Mouse (Mus musculus): ENCODE data around the gene Slc26a10. TPM values are rescaled to one million over a fixed set of nuclear protein-coding genes. Genes with fewer than 3 reads are reported as not detected.

The Slc26a10 gene
- polyA plus RNA-seq, 1 experiment from 2014 or later = 0.51 TPM

DNA sequence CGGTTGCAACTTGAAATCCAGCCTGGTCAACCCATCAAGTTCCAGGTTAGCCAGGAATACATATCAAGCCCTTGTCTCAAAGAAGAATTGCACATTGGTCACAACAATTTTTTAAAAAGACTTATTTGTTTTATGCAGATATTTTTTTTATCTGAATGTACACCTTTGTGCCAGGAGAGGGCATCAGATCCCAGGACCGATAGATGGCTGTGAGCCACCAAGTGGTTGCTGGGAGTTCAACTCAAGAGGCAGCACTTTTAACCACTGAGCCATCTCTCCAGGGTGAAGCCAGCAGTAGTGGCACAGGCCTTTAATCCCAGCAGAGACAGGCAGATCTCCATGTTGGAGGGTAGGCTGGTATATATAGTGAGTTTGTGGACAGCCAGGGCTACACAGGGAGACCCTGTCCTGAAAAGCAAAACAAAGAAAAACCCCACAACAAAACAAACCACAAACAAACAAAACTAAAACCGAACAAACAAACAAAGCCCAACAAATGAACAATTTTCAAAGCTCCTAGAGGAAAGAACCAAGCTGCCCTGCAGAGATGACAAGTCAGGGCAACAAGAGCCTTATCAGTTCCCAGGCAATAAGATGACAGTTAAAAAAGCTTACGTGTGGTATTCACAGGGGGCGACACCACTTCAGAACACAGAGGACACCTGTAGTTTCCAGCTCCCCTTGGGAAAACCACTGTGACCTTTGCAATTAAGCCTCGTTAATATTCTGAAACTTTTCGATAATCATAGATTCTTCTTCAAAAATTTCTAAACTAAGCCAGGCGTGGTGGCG lies 55.0 kb downstream of the Slc26a10 start:
- DNase-seq (ENCODE audit: low spot score, missing footprints) (no peak), ATAC-seq (ENCODE audit: low FRiP score) (no peak)
- Histone ChIP-seq H3K36me3 (ENCODE audit: control insufficient read depth, insufficient read depth, low read length) (no peaks in the 10 kb centered on the region), H3K9ac (ENCODE audit: low read length) (no peak overlapping the region), H3K27me3 (ENCODE audit: control insufficient read depth, insufficient read depth, low read length) (no peaks in the 10 kb centered on the region), H3K9me3 (ENCODE audit: control insufficient read depth, low read length) (no peaks in the 10 kb centered on the region), H3K4me3 (ENCODE audit: low read depth, low read length) (no peak overlapping the region), H3K4me1 (ENCODE audit: control insufficient read depth, insufficient read depth, low read length) (peaks cover 5% of the 10 kb centered on the region; the same call in 1 of the 2 replicates), H3K4me2 (no peak overlapping the region), H3K27ac (ENCODE audit: low read depth, low read length) (no peak overlapping the region)
- 79% methylated on average over 9 of the region's 9 CpGs for WGBS

DNA sequence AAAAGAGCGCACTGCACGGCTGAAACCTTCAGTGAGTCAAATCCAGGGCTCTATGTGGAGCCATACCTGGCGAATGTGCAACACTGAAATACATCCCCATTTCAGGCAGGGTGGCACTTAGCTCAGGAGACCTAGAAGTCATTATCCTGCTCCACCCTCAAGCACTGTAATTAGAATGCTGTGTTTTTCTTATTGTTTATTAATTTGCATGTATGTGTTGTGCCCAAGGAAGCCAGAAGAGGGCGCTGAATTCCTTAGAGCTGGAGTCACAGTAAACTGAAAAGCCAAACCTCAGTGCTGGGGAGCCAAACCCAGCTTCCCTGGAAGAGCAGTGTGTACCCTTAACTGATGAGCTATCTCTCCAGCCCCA lies 57.0 kb downstream of the Slc26a10 start:
- 6% methylated on average over 4 of the region's 4 CpGs for WGBS
- ATAC-seq (ENCODE audit: low FRiP score) = no peak
- Histone ChIP-seq H3K4me2 (peak overlapping the region; percentile 47), H3K27me3 (ENCODE audit: control insufficient read depth, insufficient read depth, low read length) (no peaks in the 10 kb centered on the region), H3K9me3 (ENCODE audit: control insufficient read depth, low read length) (no peaks in the 10 kb centered on the region), H3K4me3 (ENCODE audit: low read depth, low read length) (peak overlapping the region; percentile 20), H3K9ac (ENCODE audit: low read length) (peak overlapping the region; percentile 41; the same call in 1 of the 2 replicates), H3K36me3 (ENCODE audit: control insufficient read depth, insufficient read depth, low read length) (no peaks in the 10 kb centered on the region; the same call in 1 of the 2 replicates), H3K4me1 (ENCODE audit: control insufficient read depth, insufficient read depth, low read length) (peaks cover 11% of the 10 kb centered on the region), H3K27ac (ENCODE audit: low read depth, low read length) (no peak overlapping the region)
- peak; percentile 89 for DNase-seq (ENCODE audit: low spot score, missing footprints)

DNA sequence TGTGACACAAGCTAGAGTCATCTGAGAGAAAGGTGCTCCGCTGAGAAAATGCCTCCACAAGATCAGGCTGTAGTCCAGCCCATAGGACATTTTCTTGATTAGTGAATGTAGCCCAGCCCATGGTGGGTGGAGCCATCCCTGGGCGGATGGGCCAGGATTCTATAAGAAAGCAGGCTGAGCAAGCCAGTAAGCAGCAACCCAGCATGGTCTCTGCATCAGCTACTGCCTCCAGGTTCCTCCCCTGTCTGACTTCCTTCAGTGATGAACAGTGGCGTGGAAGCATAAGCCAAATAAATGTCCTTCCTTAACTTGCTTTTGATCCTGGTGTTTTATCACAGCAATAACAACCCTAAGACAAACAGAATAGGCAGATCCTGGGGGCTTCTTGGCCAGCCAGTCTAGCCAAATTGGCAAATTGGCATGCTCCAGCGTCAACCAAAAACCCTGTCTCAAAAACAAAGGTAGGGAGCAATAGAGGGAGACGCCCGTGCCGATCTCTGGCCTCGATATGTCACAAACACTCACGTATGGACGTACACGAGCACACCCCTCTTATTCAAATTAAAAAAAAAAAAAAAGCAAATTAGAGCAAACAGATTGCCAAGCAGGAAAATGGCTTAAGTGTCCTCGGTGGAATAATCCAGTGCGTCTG lies 57.5 kb downstream of the Slc26a10 start:
- H3K27me3 ChIP-seq (ENCODE audit: control insufficient read depth, insufficient read depth, low read length) = no peaks in the 10 kb centered on the region
- H3K9me3 ChIP-seq (ENCODE audit: control insufficient read depth, low read length) = no peaks in the 10 kb centered on the region
- H3K27ac ChIP-seq (ENCODE audit: low read depth, low read length) = no peak overlapping the region
- 13% methylated on average over 13 of the region's 13 CpGs for WGBS
- DNase-seq (ENCODE audit: low spot score, missing footprints) (peak; percentile 90), ATAC-seq (ENCODE audit: low FRiP score) (peak; percentile 23; the same call in 1 of the 2 replicates)
- H3K9ac ChIP-seq (ENCODE audit: low read length) = peak overlapping the region; percentile 41; the same call in 1 of the 2 replicates
- H3K4me3 ChIP-seq (ENCODE audit: low read depth, low read length) = peak overlapping the region; percentile 20
- peaks cover 11% of the 10 kb centered on the region for H3K4me1 ChIP-seq (ENCODE audit: control insufficient read depth, insufficient read depth, low read length)
- H3K4me2 ChIP-seq = peak overlapping the region; percentile 47
- no peaks in the 10 kb centered on the region; the same call in 1 of the 2 replicates for H3K36me3 ChIP-seq (ENCODE audit: control insufficient read depth, insufficient read depth, low read length)

DNA sequence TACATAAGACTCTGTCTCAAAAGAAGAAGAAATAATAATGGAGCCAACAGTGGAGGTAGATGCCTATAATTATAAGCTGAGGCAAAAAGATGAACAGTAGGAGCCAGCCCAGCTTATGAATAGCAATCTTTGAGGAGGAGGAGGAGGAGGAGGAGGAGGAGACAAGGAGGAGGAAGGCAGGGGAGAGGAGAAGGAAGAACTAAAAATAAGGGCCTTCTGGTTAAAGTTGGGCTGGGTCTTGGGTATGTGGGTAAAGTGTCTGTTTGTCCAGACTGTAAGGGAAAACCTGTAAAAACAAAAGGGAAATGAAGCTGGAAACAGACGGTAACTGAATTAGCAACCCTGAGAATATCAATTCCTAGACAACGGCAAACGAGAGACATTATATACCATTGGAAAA lies 58.4 kb downstream of the Slc26a10 start:
- Histone ChIP-seq H3K36me3 (ENCODE audit: control insufficient read depth, insufficient read depth, low read length) (peaks cover 4% of the 10 kb centered on the region; the same call in 1 of the 2 replicates), H3K4me1 (ENCODE audit: control insufficient read depth, insufficient read depth, low read length) (peaks cover 11% of the 10 kb centered on the region), H3K4me3 (ENCODE audit: low read depth, low read length) (no peak overlapping the region), H3K9ac (ENCODE audit: low read length) (no peak overlapping the region), H3K27ac (ENCODE audit: low read depth, low read length) (no peak overlapping the region), H3K4me2 (peak overlapping the region; percentile 24; the same call in 1 of the 2 replicates), H3K27me3 (ENCODE audit: control insufficient read depth, insufficient read depth, low read length) (no peaks in the 10 kb centered on the region), H3K9me3 (ENCODE audit: control insufficient read depth, low read length) (no peaks in the 10 kb centered on the region)
- no peak for ATAC-seq (ENCODE audit: low FRiP score)
- no peak for DNase-seq (ENCODE audit: low spot score, missing footprints)
- 91% methylated on average over 3 of the region's 3 CpGs for WGBS

Other genes with a start within 250 kb of the Slc26a10 start
- gene Ctdsp2, start 201.9 kb downstream of the Slc26a10 start, polyA plus RNA-seq (2014; fragmentation: Nextera tagmentation; extraction: Ambion mirVana) = 40.6 and 42.8 TPM in 2 replicates
- gene Avil, start 179.9 kb downstream of the Slc26a10 start, polyA plus RNA-seq (2014; fragmentation: Nextera tagmentation; extraction: Ambion mirVana) = 1.1 and 1.6 TPM in 2 replicates
- 80.7 and 86.0 TPM in 2 replicates for gene Tsfm, start 149.8 kb downstream of the Slc26a10 start, polyA plus RNA-seq (2014; fragmentation: Nextera tagmentation; extraction: Ambion mirVana)
- gene Mettl1, start 139.2 kb downstream of the Slc26a10 start, polyA plus RNA-seq (2014; fragmentation: Nextera tagmentation; extraction: Ambion mirVana) = 36.5 and 37.4 TPM in 2 replicates
- gene Eef1akmt3, start 139.1 kb downstream of the Slc26a10 start, polyA plus RNA-seq (2014; fragmentation: Nextera tagmentation; extraction: Ambion mirVana) = 0.06 and 0.11 TPM in 2 replicates
- not detected in 2 replicates for gene Cyp27b1, start 132.4 kb downstream of the Slc26a10 start, polyA plus RNA-seq (2014; fragmentation: Nextera tagmentation; extraction: Ambion mirVana)
- 3.2 and 3.7 TPM in 2 replicates for gene March9, start 120.5 kb downstream of the Slc26a10 start, polyA plus RNA-seq (2014; fragmentation: Nextera tagmentation; extraction: Ambion mirVana)
- 2,818 and 2,848 TPM in 2 replicates for gene Cdk4, start 117.1 kb downstream of the Slc26a10 start, polyA plus RNA-seq (2014; fragmentation: Nextera tagmentation; extraction: Ambion mirVana)
- 98.6 and 117 TPM in 2 replicates for gene Tspan31, start 110.4 kb downstream of the Slc26a10 start, polyA plus RNA-seq (2014; fragmentation: Nextera tagmentation; extraction: Ambion mirVana)
- 0.66 and 0.89 TPM in 2 replicates for gene Agap2, start 105.4 kb downstream of the Slc26a10 start, polyA plus RNA-seq (2014; fragmentation: Nextera tagmentation; extraction: Ambion mirVana)
- gene Os9, start 59.5 kb downstream of the Slc26a10 start, polyA plus RNA-seq (2014; fragmentation: Nextera tagmentation; extraction: Ambion mirVana) = 43.1 and 49.7 TPM in 2 replicates
- gene B4galnt1, start 15.4 kb downstream of the Slc26a10 start, polyA plus RNA-seq (2014; fragmentation: Nextera tagmentation; extraction: Ambion mirVana) = 8.1 and 9.4 TPM in 2 replicates
- gene Arhgef25, start 9.4 kb upstream of the Slc26a10 start, polyA plus RNA-seq (2014; fragmentation: Nextera tagmentation; extraction: Ambion mirVana) = 25.8 and 28.2 TPM in 2 replicates
- 130 and 138 TPM in 2 replicates for gene Dtx3, start 15.1 kb upstream of the Slc26a10 start, polyA plus RNA-seq (2014; fragmentation: Nextera tagmentation; extraction: Ambion mirVana)
- gene Pip4k2c, start 30.9 kb upstream of the Slc26a10 start, polyA plus RNA-seq (2014; fragmentation: Nextera tagmentation; extraction: Ambion mirVana) = 10.3 and 11.4 TPM in 2 replicates
- gene Kif5a, start 82.7 kb upstream of the Slc26a10 start, polyA plus RNA-seq (2014; fragmentation: Nextera tagmentation; extraction: Ambion mirVana) = 26.3 and 31.1 TPM in 2 replicates
- 196 and 206 TPM in 2 replicates for gene Dctn2, start 85.7 kb upstream of the Slc26a10 start, polyA plus RNA-seq (2014; fragmentation: Nextera tagmentation; extraction: Ambion mirVana)
- gene Mbd6, start 108.4 kb upstream of the Slc26a10 start, polyA plus RNA-seq (2014; fragmentation: Nextera tagmentation; extraction: Ambion mirVana) = 12.3 and 16.3 TPM in 2 replicates
- 185 and 187 TPM in 2 replicates for gene Mars, start 131.1 kb upstream of the Slc26a10 start, polyA plus RNA-seq (2014; fragmentation: Nextera tagmentation; extraction: Ambion mirVana)
- gene Arhgap9, start 141.3 kb upstream of the Slc26a10 start, polyA plus RNA-seq (2014; fragmentation: Nextera tagmentation; extraction: Ambion mirVana) = 1.1 and 1.4 TPM in 2 replicates
- 3.1 and 4.1 TPM in 2 replicates for gene Gli1, start 161.3 kb upstream of the Slc26a10 start, polyA plus RNA-seq (2014; fragmentation: Nextera tagmentation; extraction: Ambion mirVana)
- not detected in 2 replicates for gene Inhbe, start 173.8 kb upstream of the Slc26a10 start, polyA plus RNA-seq (2014; fragmentation: Nextera tagmentation; extraction: Ambion mirVana)
- gene Inhbc, start 189.8 kb upstream of the Slc26a10 start, polyA plus RNA-seq (2014; fragmentation: Nextera tagmentation; extraction: Ambion mirVana) = not detected in 2 replicates
- gene R3hdm2, start 199.7 kb upstream of the Slc26a10 start, polyA plus RNA-seq (2014; fragmentation: Nextera tagmentation; extraction: Ambion mirVana) = 27.0 and 27.7 TPM in 2 replicates

Measured in midbrain, embryonic 11.5 days (tissue).